Mouse (Mus musculus) lung, postnatal 14 days (tissue): ENCODE data around the gene Pdp2.
A peak's percentile ranks its signal among the peaks of the same experiment; 100 is the strongest.
"Not testable (repeated sequence)": the region's sequence is repeated elsewhere in the genome, so short reads cannot be mapped to it uniquely, and the experiment has no call there.

ENCODE experiments used
- DNase-seq: peaks from one replicate; pipeline ENCODE4 v3.0.0; 2021

Pdp2 gene

DNA sequence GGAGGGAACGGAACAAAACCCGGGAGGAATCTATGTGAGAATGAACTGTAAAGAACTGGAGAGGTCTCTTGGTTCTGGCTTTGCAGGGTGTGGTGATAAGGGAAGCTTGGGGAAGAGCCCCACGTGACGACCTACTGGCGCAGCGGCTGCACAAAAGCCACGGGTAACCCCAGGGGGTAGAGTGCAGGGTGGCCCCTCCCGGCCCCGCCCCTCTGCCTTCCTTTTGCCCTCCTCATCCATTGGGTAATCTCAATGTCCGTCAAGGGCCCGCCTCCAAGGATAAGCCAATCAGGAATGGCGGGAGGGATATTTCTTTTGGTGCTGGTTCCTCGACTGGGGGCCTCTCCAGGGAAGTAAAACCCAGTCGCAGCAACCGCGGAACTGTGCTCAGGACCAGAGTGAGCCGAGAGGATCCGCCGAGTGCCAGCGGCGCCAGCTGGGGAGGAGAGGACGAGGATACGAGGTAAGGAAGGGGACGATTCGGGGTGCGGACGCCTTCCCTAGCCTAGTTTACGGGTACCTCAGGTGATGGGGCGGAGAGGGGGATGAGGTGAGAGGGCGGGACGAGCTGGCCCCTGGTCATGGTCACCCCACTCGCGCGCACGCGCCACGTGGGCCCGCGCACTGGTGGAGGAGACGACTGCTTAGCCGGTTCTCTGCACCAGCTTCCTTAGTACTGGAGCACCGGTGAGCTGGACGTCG, at the start of gene Pdp2:
TSS of gene Pdp2 (plus strand) at position 319 of the 702 bp plus-strand sequence.
- DNase-seq: peak; percentile 91

DNA sequence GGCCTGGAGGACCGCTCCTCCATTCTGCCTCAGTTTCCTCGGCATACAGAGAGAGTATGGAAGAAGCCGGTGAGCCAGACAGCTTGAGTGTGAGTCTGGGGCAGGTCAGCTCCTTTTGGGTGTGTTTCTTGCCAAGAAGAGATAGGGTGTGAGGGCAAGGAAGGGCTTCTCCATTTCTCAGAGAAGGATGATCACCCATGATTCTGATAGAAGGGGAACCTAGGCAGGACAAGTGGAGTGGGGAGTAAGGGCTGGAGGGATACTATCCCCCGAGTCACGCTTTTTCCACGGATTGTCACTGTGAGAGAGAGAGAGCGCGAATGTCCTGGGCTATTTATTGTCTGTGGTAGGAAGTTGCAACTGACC, 49.8 kb upstream of the Pdp2 start:
- no peak for DNase-seq

DNA sequence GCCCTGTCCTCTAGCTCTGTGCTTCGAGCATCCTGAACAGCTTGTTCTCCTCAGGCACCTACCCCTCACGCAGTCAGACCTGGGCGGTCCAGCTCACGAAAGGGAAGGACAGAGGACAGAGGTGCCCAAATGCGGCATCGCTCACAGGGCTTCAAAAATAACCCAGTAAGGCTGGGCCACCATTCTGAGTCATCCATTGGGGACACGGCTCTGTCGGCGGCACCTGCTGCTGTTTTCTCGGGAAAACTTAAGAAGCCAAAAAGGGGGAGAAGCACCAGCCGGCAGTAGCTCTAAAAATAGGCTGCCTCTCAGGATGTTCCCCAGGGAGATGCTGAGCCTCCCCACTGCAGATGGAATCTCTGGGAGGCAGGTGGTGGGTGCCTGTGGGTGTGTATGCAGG, 49.1 kb upstream of the Pdp2 start:
- no peak for DNase-seq

DNA sequence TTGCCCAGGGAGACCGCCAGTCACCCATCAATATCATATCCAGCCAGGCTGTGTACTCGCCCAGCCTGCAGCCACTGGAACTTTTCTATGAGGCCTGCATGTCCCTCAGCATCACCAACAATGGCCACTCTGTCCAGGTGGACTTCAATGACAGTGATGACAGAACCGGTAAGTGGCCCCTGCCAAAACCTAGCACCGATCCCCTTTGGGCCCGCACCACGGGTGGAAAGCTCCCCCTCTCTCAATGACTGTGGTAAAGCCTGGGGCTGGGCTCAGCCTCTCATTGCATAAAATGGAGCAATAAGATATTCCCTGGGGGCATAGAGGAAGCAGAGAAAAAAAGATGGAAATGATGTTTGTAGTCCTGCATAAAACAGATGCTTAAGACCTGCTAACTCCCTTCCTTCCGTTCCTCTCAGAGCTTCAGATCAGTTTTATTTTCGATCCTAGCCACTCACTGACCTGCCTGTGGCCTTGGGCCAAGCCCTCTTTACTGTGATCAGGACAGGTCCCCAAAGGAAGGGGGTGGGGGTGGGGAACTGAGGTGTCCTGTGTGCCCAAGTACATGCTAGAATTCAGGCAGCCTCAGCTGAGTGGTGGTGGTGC, 47.7 kb upstream of the Pdp2 start:
- DNase-seq: no peak

DNA sequence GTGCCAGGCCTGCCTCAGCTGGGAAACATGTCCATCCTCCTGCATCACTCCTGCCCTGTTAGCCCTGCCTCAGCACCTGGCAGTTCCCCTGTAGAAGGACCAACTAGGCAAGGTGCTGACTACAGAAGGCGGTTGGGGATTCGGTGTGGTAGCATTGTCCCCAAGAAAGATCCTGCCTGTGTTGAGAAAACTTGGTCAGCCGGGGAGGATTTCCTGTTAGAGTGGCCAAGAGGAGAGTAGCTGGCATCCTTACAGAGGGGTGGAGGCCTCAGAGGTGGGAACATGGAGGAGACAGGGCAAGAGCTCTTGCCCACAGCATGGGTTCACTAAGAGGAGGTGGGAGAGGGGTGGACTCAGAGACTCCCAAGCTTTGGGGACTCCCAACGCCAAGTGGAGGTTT, 36.1 kb upstream of the Pdp2 start:
- DNase-seq: peak; percentile 26

DNA sequence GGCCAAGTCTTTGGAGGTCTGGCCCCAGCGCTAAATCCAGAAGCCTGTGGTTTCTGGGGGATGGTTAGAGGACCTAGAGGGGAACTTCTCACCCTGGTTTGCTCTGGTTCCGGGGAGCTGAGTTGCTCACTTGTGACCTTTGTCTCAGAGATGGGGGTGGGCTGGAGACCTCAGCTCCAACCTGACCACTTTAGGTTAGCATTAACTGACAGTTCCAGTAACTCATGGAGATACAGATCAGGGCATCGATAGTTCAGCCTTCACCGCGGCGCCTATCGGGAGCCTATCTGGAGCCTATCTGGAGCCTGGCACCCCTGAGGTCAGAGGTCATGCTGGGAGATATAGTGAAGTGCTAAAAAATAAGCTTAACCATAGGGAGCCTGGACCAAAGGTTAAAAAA, 34.0 kb upstream of the Pdp2 start:
- DNase-seq: no peak

DNA sequence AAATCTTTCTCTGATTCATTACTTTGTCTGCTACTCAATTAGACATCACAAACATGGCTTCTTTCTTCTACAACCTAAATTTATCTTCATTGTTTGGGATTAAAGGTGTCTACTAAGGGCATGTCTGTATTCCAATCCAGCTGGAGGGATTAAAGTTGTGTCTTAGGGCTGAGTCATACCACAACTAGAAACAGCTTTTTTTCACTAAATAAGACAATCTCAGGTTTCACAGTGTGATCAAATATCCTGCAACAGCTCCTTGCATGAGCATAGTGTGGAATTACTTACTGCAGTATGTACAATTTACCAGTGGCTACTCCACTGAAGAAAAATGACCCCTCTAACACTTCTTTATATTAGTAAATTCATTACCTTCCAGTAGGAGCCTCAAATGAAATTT, 30.5 kb upstream of the Pdp2 start:
- no peak for DNase-seq

DNA sequence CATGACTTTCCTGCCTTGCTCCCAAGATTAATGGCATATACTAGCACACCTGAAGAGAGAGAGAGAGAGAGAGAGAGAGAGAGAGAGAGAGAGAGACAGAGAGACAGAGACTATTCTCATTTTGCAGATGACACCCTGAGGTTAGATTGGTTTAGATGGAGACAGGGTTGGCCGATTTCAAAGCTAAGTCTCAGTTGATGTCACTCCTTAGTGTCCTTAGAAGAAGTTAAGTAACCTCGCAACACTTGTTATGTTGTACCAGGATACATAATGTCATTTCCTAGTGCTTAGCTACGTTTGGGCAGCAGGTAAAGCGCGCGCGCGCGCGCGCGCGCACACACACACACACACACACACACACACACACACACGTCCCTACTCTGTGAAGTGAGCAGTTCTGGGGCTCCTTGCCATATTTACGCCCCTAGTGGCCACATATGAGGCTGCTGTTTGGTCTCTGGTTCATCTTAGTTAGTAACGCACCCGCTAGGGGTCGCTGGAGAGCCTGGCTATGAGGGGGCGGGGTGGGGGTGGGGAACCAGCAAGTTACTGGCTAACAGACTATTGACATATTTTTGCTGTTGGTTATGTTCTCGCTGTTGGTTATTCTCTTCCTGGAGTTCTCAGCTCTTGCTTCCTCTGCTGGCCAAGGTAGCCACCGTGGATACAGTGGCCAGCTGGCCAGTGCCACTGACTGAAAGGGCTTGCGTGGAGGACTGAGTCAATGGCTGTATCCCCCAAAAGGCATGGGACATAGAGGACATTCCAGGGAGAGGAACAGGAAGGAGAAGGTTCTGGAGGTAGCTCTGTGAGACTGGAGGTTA, 26.4 kb upstream of the Pdp2 start:
- DNase-seq: peak; percentile 90

DNA sequence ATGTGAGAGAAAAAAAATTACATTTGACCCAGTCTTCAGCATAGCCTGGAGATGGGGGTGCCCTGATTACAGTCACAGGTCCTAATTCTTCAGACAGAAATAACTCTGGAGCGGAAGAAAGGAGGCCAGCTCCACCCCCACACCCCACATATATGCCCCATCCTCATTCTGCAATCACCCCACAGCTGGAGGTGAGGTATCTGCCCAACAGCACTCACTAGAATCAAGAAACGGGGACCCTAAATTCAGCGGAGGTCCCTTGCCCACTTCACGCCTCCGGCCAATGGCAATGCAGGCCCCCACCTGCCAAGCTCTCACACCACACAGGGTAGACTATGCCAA, 25.8 kb upstream of the Pdp2 start:
- no peak for DNase-seq

DNA sequence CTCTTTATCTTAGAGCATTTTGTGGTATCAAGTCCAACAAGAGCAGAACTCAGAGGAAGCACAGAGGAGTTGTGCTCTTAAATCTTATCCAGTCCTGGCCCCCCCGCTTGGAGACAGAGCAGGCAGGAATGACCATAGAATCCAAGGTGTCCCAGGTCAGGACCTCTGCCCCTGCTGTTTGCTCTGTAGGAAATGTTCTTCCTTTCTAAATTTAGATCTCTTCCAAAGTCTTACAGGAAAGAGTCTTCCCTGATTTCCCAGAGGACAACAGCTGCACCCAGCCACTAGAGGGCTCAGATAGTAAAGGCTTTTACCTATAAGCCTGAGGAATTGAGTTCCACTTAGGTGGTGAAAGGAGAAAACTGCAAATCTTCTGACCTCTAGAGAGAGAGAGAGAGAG, 21.7 kb upstream of the Pdp2 start:
- DNase-seq: peak; percentile 37

DNA sequence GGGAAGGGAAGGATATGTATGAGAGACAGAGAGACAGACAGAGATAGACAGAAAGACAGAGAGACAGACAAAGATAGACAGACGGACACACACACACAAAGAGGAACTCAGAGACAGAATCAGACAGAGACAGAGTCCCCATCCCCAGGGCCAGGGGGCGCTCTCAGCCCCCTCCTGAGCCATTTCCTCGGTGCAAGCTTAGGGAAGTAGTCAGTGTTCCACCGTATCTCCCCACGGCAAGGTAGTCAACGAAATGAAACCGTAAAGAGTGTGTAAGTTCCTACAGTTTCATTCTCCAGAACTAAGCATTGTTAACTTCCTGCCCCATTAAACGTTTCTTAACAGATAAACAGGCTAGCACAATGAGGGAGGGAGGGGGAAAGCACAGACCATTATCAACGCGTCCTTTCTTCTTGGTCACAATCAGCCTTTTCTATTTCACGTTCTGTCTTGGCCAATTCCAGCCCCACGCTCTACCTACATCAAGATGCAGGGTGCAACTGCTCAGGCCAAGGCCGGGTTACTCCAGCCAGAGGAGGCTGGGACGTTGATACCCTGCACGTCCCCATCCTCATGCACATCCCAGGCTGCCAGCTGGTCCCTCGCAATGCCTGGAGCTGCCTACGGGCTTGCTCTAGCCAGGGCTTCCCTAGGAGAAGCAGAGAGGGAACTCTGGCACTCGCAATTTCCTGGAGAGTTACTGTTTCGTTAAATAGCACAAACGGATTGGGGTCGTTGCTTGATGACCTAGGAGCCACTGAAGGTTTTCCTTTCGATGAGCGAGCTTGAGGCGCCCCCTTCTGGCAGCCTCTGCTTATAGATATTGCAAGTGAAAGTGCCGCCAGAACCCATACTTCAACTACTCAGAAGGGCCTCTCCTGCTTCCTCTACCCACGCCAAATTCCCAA, 20.6 kb upstream of the Pdp2 start:
- DNase-seq: peak; percentile 91

DNA sequence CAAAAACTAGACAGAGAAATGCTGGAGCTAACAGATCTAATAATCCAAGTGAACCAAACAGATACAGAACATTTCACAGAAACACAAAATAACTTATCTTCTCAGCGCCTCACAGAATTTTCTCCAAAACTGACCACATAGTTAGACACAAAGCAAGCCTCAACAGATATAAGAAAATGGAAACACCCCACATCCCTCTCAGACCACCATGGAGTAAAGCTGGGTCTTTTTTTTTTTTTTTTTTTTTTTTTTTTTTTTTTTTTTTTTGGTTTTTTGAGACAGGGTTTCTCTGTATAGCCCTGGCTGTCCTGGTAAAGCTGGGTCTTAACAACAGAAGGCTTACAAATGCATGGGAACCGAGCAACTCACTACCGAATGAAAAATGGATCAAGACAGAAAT, 14.4 kb upstream of the Pdp2 start:
- no peak for DNase-seq

DNA sequence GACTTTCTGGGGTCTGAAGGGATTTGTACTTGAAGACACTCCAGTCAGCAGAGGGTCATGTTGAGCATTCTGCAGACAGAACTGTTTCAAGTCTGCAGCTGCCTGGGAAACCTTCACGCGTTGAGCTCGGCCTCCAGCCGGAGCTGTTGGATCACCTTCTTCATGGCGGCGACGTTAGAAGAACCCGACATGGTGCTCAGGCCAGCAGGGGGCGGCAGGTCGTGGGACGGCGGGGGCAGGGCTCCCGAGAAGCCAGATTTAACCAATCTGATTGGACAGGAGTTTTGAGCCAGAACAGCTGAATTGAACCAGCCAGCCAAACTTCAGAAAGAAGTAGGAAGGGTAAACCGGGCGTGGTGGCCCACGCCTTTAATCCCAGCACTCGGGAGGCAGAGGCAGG, 13.6 kb upstream of the Pdp2 start:
- DNase-seq: not testable (repeated sequence)

DNA sequence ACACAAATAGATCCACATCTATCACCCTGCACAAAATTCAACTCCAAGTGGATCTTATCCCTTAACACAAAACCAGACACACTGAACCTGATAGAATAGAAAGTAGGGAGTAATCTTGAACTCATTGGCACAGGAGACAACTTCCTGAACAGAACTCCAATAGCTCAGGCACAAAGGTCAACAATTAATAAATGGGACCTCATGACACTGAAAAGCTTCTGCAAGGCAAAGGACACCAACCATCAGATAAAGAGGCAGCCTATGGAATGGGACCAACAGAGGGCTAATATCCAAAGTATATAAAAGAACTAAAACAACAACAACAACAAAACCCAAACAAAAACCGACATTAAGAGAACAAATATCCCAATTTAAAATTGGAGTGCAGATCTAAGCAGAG, 6.7 kb upstream of the Pdp2 start:
- DNase-seq: no peak

DNA sequence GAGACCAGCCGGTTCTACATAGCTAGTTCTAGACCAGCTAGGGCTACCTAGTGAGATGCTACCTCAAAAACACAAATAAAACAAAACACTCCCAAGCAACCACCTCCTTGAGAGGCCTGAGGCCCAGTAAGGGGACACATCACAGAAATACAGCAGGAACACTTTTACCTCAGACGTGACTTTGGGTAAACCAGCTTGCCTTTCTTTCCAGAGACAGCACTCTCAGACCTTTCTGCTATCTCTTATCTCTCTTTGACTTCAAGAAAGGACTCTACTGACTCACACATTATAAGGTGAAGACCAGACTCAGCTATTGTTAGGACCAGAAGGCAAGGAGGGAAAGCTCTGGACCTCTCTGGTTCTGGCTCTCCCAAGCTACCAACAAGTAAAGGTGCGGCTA, 967 bp upstream of the Pdp2 start:
- DNase-seq: no peak

DNA sequence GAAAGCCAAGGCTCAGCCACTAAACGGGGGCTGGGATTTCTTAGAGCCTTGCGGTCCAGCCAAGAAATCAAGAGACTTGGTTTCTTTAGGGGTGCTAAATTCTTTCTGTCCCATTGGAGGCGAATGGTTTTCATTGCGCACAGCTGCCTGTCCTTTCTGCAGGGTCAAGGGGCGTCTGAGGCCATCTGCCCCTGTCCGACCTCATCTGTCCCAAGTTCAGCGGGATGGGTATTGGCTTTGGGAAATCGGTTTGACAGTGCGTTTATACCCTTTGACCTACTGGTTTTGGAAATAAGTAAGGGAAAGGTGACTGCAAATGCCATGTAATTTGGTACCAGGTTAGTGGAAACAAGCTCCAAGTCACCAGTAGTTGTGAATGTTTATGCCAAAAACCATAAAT, 605 bp downstream of the Pdp2 start:
- DNase-seq: no peak

DNA sequence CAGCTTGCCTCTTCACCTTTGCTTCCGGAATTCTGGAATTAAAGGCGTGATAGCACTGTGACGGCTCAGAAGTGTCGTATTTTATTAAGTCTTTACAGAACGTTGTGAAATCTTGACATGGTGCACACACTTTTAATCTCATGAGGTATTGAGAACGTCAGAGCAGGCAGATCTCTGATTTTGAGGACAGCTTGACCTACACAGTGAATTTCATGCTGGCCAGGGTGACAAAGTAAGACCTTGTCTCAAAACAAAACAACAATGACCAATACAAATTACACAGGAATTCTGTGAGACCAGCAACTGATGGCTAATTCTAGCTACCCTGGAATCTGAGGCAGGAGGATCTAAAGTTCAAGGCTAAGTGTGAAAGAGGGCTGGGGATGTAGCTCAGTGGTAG, 1.3 kb downstream of the Pdp2 start:
- no peak for DNase-seq

DNA sequence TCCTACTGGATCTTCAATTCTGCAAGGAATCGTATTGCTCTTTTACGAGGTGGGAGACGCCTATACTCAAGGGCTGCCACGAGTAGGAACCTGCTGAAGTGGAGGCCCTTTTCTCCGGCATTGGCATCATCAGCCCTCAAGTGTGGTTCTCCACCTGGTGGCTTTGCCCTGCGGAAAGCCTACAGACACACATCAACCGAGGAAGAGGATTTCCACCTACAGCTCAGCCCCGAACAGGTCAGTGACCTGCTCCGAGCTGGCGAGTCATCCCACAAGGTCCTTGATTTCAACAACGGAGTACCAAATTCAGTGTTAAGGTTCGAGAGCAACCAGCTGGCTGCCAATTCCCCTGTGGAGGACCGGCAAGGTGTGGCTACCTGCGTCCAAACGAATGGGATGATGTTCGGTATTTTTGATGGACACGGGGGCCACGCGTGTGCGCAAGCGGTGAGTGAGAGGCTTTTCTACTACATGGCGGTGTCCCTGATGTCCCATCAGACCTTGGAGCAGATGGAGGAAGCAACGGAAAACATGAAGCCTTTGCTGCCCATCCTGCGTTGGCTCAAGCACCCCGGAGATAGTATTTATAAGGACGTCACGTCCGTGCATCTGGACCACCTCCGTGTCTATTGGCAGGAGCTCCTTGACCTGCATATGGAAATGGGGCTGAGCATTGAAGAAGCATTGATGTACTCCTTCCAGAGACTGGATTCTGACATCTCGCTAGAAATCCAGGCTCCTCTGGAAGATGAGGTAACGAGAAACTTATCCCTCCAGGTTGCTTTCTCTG, 2.5 kb downstream of the Pdp2 start:
- DNase-seq: no peak

DNA sequence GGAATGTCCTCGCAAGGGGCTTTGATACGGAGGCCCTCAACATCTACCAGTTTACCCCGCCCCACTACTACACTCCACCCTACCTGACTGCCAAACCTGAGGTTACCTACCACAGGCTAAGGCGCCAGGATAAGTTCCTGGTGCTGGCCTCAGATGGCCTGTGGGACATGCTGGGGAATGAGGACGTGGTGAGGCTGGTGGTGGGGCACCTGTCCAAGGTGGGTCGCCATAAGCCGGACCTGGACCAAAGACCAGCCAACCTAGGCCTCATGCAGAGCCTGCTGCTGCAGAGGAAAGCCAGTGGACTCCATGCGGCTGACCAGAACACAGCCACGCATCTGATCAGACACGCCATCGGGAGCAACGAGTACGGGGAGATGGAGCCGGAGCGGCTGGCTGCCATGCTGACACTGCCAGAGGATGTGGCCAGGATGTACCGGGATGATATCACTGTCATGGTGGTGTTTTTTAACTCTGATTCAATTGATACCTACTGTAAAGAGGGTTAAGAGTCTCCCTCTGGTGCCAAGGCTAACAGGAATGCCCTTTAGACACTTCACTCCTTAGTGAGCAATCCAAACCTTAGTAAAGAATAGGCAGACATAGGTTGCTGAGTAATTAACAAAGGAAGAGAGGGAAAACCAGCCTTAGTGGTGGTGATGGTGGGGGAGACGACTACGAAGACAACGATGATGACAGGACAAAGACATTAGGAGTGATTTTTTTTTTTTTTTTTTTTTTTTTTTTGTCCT, 3.5 kb downstream of the Pdp2 start:
- DNase-seq: no peak

DNA sequence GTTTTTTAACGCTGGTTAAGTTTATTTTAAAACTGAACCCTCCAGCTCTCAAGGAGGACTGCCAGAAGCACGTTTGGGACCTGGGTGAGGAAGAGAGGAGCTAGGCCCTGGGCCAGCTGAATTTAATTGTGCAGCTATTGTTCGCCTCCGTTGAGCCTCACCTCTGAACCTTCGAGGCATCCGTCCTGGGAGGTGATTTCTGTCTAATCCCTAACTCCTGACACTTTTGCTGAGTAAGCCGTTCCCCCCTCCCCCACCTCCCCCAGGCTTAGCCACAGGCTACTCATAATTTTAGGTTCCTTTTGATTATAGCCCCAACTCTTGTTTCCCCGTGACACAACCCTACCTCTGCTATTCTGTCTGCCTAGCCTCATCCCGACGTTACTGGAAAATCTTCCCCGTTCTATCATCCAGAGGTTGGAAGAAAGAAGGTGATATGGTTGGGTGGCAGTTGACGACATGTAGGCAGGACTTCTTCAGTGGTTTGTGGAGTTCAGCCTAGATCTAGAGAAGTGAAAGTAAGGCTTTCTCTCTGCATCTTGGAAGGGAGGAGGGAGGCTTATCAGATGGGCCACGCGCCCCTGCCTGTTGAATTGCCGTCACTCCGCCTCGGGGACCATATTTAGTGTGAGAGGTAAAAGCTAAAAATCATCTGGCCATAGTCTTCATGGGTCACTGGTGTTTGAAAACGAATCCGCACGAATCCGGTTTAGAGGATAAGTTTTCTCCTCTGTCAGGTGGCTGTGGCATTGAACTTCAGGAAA, 4.7 kb downstream of the Pdp2 start:
- no peak for DNase-seq

DNA sequence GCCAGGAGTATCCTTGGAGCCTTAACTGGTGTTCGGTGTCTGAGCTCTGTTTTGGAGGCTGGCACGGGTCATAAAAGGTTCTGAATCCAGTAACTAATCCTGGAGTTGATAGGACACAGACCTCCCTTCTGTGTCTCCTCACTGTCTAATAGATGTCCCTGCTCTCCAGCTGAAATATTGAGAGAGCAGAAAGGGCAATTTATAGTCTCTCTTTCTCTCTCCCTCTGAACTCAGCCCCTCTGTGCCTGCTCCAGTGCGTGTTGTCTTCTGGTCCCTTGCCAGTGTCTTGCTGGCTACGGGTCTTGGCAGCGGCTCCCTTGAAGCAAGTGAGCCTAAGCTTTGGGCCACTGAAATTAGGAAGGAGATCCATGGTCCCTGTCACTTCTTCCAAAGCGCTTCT, 6.4 kb downstream of the Pdp2 start:
- no peak for DNase-seq
